Mouse (Mus musculus) 3T3-L1 (cell line): ENCODE data around the gene Ptx4.

Experiments
- DNase-seq: peaks from one replicate; pipeline ENCODE4 v3.0.0-alpha.2; 2015; ENCODE audit warnings: low read depth, low spot score

Gene Ptx4

GRCm38 (mm10) chr17:25114908-25115645 is 5.5 kb upstream of the Ptx4 start:
- peak; percentile 53 for DNase-seq

DNA sequence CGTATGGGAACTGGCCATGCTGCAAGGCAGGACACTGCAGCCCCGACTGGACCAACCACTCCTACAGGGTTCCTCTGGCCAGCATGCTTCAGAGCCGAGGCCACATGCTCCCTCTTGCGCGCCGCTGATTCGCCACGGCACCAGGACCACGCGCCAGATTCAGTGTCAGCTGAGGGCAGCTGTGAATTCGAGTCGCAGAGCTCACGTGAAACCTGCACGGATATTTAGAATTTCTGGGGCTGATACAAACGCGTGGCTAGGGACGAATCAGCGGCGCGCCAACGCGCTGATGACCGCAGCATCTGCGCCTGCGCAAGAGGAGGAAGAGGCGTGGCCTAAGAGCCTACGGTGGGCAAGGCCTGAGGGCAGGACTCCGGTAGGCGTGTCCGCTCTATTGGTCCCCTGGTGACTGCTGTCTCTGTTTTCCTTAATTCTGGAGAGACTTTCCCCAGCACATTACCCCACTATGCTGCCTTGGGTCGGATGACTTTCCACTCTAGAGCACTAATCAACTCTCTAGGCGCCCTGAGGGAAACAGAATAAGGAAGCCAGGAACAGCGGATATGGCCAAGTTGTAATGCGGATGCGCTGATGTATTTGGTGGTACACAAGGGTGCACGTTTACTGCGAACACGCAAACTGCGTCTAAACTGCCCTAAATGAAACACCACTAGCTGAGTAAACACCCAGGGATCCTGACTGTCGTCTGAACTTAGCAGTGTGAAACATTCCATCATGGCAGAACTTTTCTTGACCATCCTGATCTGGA is 4.7 kb upstream of the Ptx4 start, which contains the start of gene Telo2:
Gene Telo2 (minus strand): TSS at position 304 of the 769 bp plus-strand sequence.
- DNase-seq = peak; percentile 95

GRCm38 (mm10) chr17:25117263-25117662 is 3.3 kb upstream of the Ptx4 start:
- DNase-seq = peak; percentile 58

DNA sequence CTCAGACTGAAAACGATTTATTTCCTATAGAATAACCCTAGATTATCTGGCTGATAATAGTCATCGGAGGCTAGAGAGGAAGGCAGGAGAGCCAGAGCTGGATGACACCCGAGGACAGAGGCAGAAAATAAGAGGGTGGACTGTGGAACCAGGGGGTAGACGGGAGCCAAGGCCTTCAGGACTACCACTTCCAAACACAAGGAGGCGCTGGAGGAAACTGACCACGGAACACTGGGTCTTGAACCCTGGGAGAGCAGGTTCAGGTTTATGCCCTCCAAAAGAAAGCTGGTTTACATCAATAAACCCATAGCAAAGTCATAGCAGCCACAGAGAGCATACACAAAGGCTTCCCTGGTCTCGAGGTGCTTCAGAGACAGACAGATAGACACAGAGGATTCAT is 3.4 kb downstream of the Ptx4 start:
- DNase-seq = no peak

DNA sequence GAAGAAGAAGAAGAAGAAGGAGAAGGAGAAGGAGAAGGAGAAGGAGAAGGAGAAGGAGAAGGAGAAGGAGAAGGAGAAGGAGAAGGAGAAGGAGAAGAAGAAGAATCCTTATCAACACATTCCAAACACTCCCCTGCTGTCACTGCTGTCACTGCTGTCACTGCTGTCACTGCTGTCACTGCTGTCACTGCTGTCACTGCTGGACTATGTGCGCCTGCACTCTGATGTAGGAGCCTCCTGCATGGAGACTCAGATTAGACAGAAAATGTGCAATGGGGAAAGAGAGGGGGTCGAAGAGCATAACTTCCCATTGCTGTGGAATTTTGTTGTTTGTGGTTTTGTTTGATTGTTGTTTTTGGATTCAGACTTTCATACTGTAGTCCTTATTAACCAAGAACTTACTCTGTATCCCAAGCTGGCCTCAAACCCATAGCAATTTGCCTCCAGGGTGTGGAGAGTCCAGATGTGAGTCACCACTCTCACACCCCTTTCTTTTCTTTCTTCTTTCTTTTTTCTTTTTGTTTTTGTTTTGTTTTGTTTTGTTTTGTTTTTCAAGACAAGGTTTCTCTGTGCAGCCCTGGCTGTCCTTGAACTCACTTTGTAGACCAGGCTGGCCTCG is 5.0 kb downstream of the Ptx4 start:
- peak; percentile 68 for DNase-seq

- DNase-seq = peak; percentile 74
These were observed 6.5 kb downstream of the Ptx4 start for GRCm38 (mm10) chr17:25127079-25127478.

DNA sequence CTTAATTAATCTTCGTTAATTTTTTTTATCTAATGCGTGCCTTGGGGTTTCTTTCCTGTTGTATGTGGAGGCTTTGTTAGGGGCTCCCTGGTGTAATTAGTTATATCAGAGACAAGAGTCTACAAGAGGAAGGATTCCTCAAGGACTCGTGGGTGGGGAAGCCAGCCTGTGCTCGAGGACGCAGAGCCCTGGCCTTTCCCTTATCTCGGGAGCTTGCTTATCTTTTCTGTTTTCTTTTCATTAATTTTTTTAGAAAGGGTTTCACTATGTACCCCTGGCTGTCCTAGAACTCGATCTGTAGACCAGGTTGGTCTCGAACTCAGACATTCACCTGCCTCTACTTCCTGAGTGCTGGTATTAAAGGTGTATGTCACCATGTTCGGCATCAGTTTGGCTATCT is 7.1 kb downstream of the Ptx4 start:
- no peak for DNase-seq

GRCm38 (mm10) chr17:25130060-25130459 is 9.5 kb downstream of the Ptx4 start:
- DNase-seq = no peak

- peak; percentile 97 for DNase-seq
These were observed 12.7 kb downstream of the Ptx4 start, which contains the start of gene Clcn7 for GRCm38 (mm10) chr17:25133275-25133698. Clcn7 (plus strand) TSS chr17:25133391.

- no peak for DNase-seq
These were observed 15.1 kb downstream of the Ptx4 start for GRCm38 (mm10) chr17:25135622-25136021.

DNA sequence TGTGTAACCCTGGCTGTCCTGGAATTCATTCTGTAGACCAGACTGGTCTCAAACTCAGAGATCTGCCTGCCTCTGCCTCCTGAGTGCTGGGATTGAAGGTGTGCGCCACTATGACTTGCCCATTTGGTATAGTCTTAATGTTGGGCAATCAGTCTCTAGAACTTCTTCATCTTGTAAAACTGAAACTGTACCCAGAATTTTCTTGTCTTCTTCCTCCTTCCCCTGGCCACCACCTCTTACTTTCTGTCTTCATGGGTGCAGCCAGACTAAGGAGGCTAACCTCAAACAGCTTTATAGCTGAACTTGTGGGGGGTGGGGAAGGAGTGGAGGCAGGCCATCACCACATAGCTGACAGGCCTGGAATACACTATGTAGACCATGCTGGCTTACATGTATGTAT is 18.2 kb downstream of the Ptx4 start:
- DNase-seq = no peak

GRCm38 (mm10) chr17:25139960-25140359 is 19.4 kb downstream of the Ptx4 start:
- peak; percentile 70 for DNase-seq

DNA sequence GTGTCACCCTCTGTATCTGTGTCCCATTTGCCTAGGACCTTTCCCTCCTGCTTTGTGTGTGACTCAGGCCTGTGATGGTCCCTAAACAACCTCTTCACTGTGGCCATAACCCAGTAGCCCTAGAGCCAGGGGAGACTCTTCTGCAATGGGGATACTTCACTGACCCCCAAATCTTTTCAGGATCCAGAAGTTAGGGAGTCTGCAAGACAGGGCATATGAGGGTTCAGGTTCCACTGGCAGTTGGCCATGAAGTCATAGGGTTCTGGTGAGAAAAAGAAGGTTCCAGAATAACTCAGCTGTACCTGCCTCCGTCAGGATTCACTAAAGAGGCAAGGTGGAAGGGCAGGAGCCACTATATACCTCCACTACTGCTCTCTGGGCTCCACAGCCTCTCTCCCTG is 41.6 kb downstream of the Ptx4 start, which contains the start of gene Ccdc154:
Gene Ccdc154 (plus strand): TSS at position 301 of the 400 bp plus-strand sequence.
- no peak for DNase-seq

- DNase-seq = no peak
These were observed 42.8 kb downstream of the Ptx4 start for GRCm38 (mm10) chr17:25163387-25163786.

- DNase-seq = no peak
These were observed 44.2 kb downstream of the Ptx4 start for GRCm38 (mm10) chr17:25164770-25165169.

DNA sequence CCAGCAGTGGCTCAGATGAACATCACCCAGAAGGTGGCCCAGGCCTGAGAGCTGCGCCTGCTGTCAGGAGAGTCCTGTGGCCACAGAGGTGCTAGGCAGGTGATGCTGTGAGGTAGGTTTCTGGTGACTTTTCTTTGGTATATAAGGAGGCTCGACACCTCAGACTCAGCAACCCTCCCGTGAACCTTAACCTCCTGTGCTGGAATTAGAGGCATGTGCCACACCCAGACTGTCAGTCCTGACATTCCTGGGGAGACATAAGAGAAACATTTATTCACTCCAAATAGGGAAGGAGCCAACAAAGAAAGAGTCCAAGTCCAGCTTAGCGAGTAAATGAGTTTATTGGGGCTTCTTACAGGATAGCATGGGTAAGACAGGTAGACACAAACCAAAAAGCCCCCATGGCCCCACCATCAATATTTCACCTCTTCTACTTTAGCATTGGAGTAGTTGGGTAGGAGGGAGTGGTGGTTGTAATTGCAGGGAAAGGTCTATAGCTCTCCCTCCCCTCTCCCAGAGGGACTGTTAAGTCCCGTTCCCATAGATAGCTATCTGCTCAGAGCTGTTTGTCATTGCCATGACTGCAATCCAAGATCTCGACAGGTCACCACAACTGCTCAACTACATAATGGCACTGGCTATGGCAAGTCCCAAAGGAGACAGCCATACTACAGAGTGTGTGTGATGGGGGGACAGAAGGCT is 45.6 kb downstream of the Ptx4 start:
- DNase-seq = peak; percentile 56

GRCm38 (mm10) chr17:25169706-25170105 is 49.1 kb downstream of the Ptx4 start:
- DNase-seq = no peak

DNA sequence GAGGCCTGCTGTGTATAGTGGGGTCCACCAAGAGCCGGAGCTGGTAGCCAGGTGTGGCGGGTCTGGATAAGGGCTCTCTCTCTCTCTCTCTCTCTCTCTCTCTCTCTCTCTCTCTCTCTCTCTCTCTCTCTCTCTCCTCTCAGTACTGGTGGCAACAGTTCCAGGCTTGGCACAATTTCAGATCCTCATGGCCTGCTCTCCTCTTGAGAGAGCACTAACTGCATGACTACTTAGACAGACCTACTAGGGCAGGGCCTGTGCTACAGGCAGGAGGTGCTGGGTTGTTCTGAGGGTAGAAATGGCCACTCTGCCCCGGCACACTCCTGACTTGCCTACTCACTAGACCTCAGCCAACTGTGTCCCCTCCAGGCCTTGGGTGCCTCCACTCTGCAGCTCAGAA is 52.0 kb downstream of the Ptx4 start:
- DNase-seq = no peak
